Mouse (Mus musculus): ENCODE measurements at regions not wholly inside any gene's neighbourhood (a gene's known extent, or its start where the extent isn't known, plus 50 kb on each side); places are given as distances from the start of the nearest gene placed in this dataset.

DNA sequence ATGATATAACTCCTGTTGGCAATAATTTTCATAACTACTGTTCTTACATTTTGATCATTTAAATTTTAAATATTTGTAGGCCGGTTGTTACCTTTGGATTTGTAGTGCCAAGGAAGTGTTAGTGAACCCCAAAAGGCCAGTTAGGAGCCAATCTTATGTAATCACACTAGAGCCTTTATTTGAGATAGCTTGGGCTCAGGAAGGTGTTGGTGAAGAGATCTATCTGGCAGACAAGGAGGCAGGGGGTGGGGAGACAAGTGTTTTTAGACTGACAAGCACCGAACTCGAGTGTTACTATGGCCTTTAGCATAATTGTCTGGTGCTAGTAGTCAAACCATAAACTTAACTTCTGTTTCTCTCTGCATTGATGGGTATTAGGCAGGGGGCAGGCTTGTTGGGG, 198.0 kb upstream of the Sema3a start:
- Histone ChIP-seq H3K27me3 (ENCODE audit: control insufficient read depth, insufficient read depth, insufficient read length) (no peaks in the 10 kb centered on the region), H3K79me2 (ENCODE audit: control insufficient read depth, insufficient read depth) (no peaks in the 10 kb centered on the region)
- no peak for TF ChIP-seq SRF (IDR thresholded peaks at IDR 0.05; ENCODE audit: control insufficient read depth, insufficient read length, low read depth)

DNA sequence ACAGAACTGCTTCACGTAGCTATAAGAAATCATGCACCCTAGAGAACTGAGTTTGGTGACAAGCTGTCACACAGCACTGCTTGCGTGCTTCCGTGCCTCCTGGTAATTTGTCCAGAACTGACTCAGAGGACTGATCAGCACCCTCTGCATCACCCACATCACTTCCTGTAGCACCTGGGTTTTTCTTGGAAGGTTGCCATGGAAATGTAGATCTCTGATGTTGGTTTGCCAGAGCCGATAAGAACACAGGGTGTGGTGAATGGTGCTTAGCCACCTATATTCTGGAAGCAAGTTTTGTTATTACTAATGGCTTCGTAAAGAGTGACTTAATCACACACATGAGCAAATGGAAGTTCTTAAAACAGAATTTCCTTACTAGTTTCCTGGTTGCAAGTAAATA, 188.2 kb upstream of the Sema3a start:
- H3ac ChIP-seq (ENCODE audit: control insufficient read depth, insufficient read length), result no peak overlapping the region
- no peak overlapping the region for H3K4me2 ChIP-seq (ENCODE audit: low read depth)
- H3K4me3 ChIP-seq, result no peak overlapping the region
- H3K79me2 ChIP-seq (ENCODE audit: control insufficient read depth, insufficient read depth), result no peaks in the 10 kb centered on the region
- TF ChIP-seq CEBPB (IDR thresholded peaks at IDR 0.05; ENCODE audit: insufficient read depth, poor library complexity, severe bottlenecking) (no peak), MYOG (IDR thresholded peaks at IDR 0.05; ENCODE audit: control insufficient read depth in 1 of 3, insufficient read depth in 1 of 3, insufficient read length in 2 of 3, low read depth in 2 of 3) (no peak), POLR2AphosphoS2 (IDR thresholded peaks at IDR 0.05; ENCODE audit: insufficient read length, low read depth) (no peak), MAX (IDR thresholded peaks at IDR 0.05; ENCODE audit: low read depth) (no peak), TCF12 (IDR thresholded peaks at IDR 0.05; ENCODE audit: insufficient read depth, poor library complexity, severe bottlenecking) (no peak), MYOD1 (IDR thresholded peaks at IDR 0.05; ENCODE audit: control insufficient read depth in 1 of 3, insufficient read length in 2 of 3, low read depth in 2 of 3) (no peak), REST (IDR thresholded peaks at IDR 0.05; ENCODE audit: insufficient read depth, insufficient read length) (no peak), E2F4 (IDR thresholded peaks at IDR 0.05; ENCODE audit: insufficient read depth) (no peak), SRF (IDR thresholded peaks at IDR 0.05; ENCODE audit: control insufficient read depth, insufficient read length, low read depth) (no peak), TCF3 (IDR thresholded peaks at IDR 0.05; ENCODE audit: insufficient read length, low read depth) (no peak), USF1 (IDR thresholded peaks at IDR 0.05; ENCODE audit: low read depth) (no peak), POLR2A (IDR thresholded peaks at IDR 0.05; ENCODE audit: insufficient read length, low read depth) (no peak)
- no peaks in the 10 kb centered on the region for H3K36me3 ChIP-seq (ENCODE audit: control insufficient read depth, insufficient read depth)
- no peaks in the 10 kb centered on the region for H3K27me3 ChIP-seq (ENCODE audit: control insufficient read depth, insufficient read depth, insufficient read length)

More for the DNA sequence above, 198.0 kb upstream of the Sema3a start:
- H3K36me3 ChIP-seq (ENCODE audit: control insufficient read depth, insufficient read depth), result no peaks in the 10 kb centered on the region
- H3ac ChIP-seq (ENCODE audit: control insufficient read depth, insufficient read length), result no peak overlapping the region
- H3K4me2 ChIP-seq (ENCODE audit: low read depth), result no peak overlapping the region
- no peak overlapping the region for H3K4me3 ChIP-seq

DNA sequence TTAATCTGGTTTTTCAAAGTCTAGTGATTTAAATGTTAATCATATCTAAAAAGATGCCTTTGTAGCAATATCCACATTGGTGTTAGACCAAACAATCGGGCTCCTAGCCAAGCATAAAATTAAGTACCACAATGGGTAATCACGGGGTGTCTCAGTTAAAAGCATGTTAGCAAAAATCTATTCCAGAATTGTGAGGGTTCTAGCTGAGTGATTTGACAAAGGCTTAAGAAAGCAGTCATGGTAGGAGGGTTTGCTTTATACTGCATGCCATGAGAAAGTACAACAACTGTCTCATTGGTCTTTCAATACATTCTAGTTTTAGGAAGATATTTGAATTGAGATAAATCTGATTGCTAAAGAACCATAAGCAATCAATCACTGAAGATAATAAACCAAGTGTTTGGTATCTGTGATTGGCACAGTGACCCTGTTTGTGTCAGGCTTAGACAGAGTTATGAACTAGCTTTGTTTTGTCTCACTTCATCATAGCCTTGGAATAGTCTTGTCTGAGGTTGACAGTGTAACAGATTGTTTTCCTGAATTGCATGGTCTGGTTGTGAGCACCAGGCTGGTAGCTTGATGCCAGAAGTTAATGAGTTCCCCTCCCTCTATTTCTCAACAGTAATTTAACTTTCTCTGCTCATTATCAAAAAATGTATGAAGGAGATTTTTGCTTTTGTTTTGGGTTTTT, 186.9 kb upstream of the Sema3a start:
- H3K36me3 ChIP-seq (ENCODE audit: control insufficient read depth, insufficient read depth), result no peaks in the 10 kb centered on the region
- H3K79me2 ChIP-seq (ENCODE audit: control insufficient read depth, insufficient read depth), result no peaks in the 10 kb centered on the region
- no peaks in the 10 kb centered on the region for H3K27me3 ChIP-seq (ENCODE audit: control insufficient read depth, insufficient read depth, insufficient read length)
- TF ChIP-seq MYOD1 (IDR thresholded peaks at IDR 0.05; ENCODE audit: control insufficient read depth in 1 of 3, insufficient read length in 2 of 3, low read depth in 2 of 3) (no peak), MYOG (IDR thresholded peaks at IDR 0.05; ENCODE audit: control insufficient read depth in 1 of 3, insufficient read depth in 1 of 3, insufficient read length in 2 of 3, low read depth in 2 of 3) (no peak), TCF12 (IDR thresholded peaks at IDR 0.05; ENCODE audit: insufficient read depth, poor library complexity, severe bottlenecking) (no peak), TCF3 (IDR thresholded peaks at IDR 0.05; ENCODE audit: insufficient read length, low read depth) (no peak), POLR2A (IDR thresholded peaks at IDR 0.05; ENCODE audit: insufficient read length, low read depth) (no peak)
- H3ac ChIP-seq (ENCODE audit: control insufficient read depth, insufficient read length), result no peak overlapping the region
- H3K4me3 ChIP-seq, result no peak overlapping the region
- H3K4me2 ChIP-seq (ENCODE audit: low read depth), result no peak overlapping the region

DNA sequence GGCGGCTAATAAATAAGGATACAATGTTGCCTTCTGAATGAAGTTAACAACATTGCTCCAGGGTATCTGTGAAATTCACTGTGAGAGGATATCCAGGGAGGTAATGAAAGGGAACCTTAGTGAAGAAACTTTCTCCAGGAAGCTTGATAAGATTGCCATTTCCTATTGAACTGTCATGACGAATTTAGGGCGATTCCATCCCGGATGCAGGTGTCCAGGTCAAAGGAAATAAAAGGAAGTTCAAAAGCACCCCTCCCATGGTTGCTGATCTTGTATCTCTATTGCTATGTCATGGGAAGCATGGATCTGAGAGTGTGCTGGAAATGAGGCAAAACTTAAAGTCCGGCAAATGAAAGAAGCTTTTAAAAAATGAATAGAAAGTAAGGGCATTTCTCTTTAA, 180.7 kb upstream of the Sema3a start:
- TF ChIP-seq MYOG (IDR thresholded peaks at IDR 0.05; ENCODE audit: control insufficient read depth in 1 of 3, insufficient read depth in 1 of 3, insufficient read length in 2 of 3, low read depth in 2 of 3), result no peak
- TF ChIP-seq POLR2AphosphoS2 (IDR thresholded peaks at IDR 0.05; ENCODE audit: insufficient read length, low read depth), result no peak
- TF ChIP-seq TCF12 (IDR thresholded peaks at IDR 0.05; ENCODE audit: insufficient read depth, poor library complexity, severe bottlenecking), result no peak
- TF ChIP-seq MAX (IDR thresholded peaks at IDR 0.05; ENCODE audit: low read depth), result no peak
- TF ChIP-seq MYOD1 (IDR thresholded peaks at IDR 0.05; ENCODE audit: control insufficient read depth in 1 of 3, insufficient read length in 2 of 3, low read depth in 2 of 3), result no peak
- TF ChIP-seq REST (IDR thresholded peaks at IDR 0.05; ENCODE audit: insufficient read depth, insufficient read length), result no peak
- no peak for TF ChIP-seq CEBPB (IDR thresholded peaks at IDR 0.05; ENCODE audit: insufficient read depth, poor library complexity, severe bottlenecking)
- no peak for TF ChIP-seq USF1 (IDR thresholded peaks at IDR 0.05; ENCODE audit: low read depth)
- no peak for TF ChIP-seq SRF (IDR thresholded peaks at IDR 0.05; ENCODE audit: control insufficient read depth, insufficient read length, low read depth)
- no peak for TF ChIP-seq E2F4 (IDR thresholded peaks at IDR 0.05; ENCODE audit: insufficient read depth)
- TF ChIP-seq POLR2A (IDR thresholded peaks at IDR 0.05; ENCODE audit: insufficient read length, low read depth), result no peak
- no peak for TF ChIP-seq TCF3 (IDR thresholded peaks at IDR 0.05; ENCODE audit: insufficient read length, low read depth)
- Histone ChIP-seq H3K4me3 (no peak overlapping the region), H3K4me2 (ENCODE audit: low read depth) (no peak overlapping the region), H3ac (ENCODE audit: control insufficient read depth, insufficient read length) (no peak overlapping the region), H3K36me3 (ENCODE audit: control insufficient read depth, insufficient read depth) (no peaks in the 10 kb centered on the region), H3K79me2 (ENCODE audit: control insufficient read depth, insufficient read depth) (no peaks in the 10 kb centered on the region), H3K27me3 (ENCODE audit: control insufficient read depth, insufficient read depth, insufficient read length) (no peaks in the 10 kb centered on the region)

DNA sequence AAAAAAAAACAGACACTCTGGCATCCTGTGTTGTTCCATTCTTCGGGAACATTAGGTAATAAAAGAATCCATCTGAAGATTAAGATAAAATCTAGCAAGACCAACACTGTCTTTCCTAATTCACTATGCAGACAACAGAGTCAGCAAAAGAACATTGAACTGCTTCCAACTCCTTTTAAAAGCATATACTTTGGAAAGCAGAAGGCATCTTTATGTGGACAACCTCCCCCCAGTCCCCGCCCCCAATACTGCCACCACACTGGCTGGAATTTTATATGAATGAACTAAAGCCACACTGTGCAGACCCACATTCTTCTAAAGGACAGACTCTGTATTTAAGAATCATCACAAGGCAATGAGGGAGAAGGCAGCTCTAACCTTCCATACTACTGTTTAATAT, 176.7 kb upstream of the Sema3a start:
- no peaks in the 10 kb centered on the region for H3K27me3 ChIP-seq (ENCODE audit: control insufficient read depth, insufficient read depth, insufficient read length)
- no peak overlapping the region for H3ac ChIP-seq (ENCODE audit: control insufficient read depth, insufficient read length)
- TF ChIP-seq MAX (IDR thresholded peaks at IDR 0.05; ENCODE audit: low read depth) (no peak), POLR2AphosphoS2 (IDR thresholded peaks at IDR 0.05; ENCODE audit: insufficient read length, low read depth) (no peak), MYOG (IDR thresholded peaks at IDR 0.05; ENCODE audit: control insufficient read depth in 1 of 3, insufficient read depth in 1 of 3, insufficient read length in 2 of 3, low read depth in 2 of 3) (no peak), MYOD1 (IDR thresholded peaks at IDR 0.05; ENCODE audit: control insufficient read depth in 1 of 3, insufficient read length in 2 of 3, low read depth in 2 of 3) (no peak), POLR2A (IDR thresholded peaks at IDR 0.05; ENCODE audit: insufficient read length, low read depth) (no peak), TCF3 (IDR thresholded peaks at IDR 0.05; ENCODE audit: insufficient read length, low read depth) (no peak), TCF12 (IDR thresholded peaks at IDR 0.05; ENCODE audit: insufficient read depth, poor library complexity, severe bottlenecking) (no peak), E2F4 (IDR thresholded peaks at IDR 0.05; ENCODE audit: insufficient read depth) (no peak), REST (IDR thresholded peaks at IDR 0.05; ENCODE audit: insufficient read depth, insufficient read length) (no peak), CEBPB (IDR thresholded peaks at IDR 0.05; ENCODE audit: insufficient read depth, poor library complexity, severe bottlenecking) (no peak), USF1 (IDR thresholded peaks at IDR 0.05; ENCODE audit: low read depth) (no peak), SRF (IDR thresholded peaks at IDR 0.05; ENCODE audit: control insufficient read depth, insufficient read length, low read depth) (no peak)
- H3K36me3 ChIP-seq (ENCODE audit: control insufficient read depth, insufficient read depth), result no peaks in the 10 kb centered on the region
- no peaks in the 10 kb centered on the region for H3K79me2 ChIP-seq (ENCODE audit: control insufficient read depth, insufficient read depth)
- no peak overlapping the region for H3K4me3 ChIP-seq
- H3K4me2 ChIP-seq (ENCODE audit: low read depth), result no peak overlapping the region

Data from myocyte (in vitro differentiated cells).